Mouse (Mus musculus) liver, embryonic 14.5 days (tissue): ENCODE results near the gene Trip12. TPM values are rescaled to one million over a fixed set of nuclear protein-coding genes. Genes with fewer than 3 reads are reported as not detected.

Experiments
- ATAC-seq: fragments of 200-750 bp; cut with Nextera tagmentation; 2 replicates; pipeline ENCODE4 v1.8.0; 2017; ENCODE audit warnings: moderate number of reproducible peaks, mild to moderate bottlenecking, moderate library complexity; ENCODE audit not compliant: insufficient read depth
- DNase-seq, 3 experiments: peaks; one replicate each; pipeline ENCODE4 v3.0.0-alpha.2; 2012 to 2013; ENCODE audit warnings: low read depth in 3 of 3, low spot score in 3 of 3
- H3K27ac ChIP-seq: fragments of 300-500 bp; sonication (generic); 2 replicates; pipeline ENCODE4 v1.5.1; 2014; ENCODE audit warnings: moderate library complexity, mild to moderate bottlenecking, control low read depth, inconsistent platforms
- H3K27me3 ChIP-seq: fragments of 300-500 bp; sonication (generic); 2 replicates; pipeline ENCODE4 v1.6.1; 2014; ENCODE audit warnings: mild to moderate bottlenecking, low read length, moderate library complexity; ENCODE audit not compliant: control insufficient read depth, insufficient read depth
- H3K36me3 ChIP-seq: fragments of 300-500 bp; sonication (generic); replicated peaks from 2 replicates; pipeline ENCODE4 v1.6.1; 2014; ENCODE audit warnings: low read depth; ENCODE audit not compliant: control insufficient read depth, insufficient read depth
- H3K4me1 ChIP-seq, 2 experiments: fragments of 200-500 bp in 1 of 2; fragments of 300-500 bp in 1 of 2; sonication (generic) in 1 of 2; replicated peaks; 2 replicates each; pipeline ENCODE4 v1.6.1; 2012 to 2014; ENCODE audit warnings: antibody characterized with exemption in 1 of 2, inconsistent platforms in 1 of 2, low read length in 1 of 2; ENCODE audit not compliant: control insufficient read depth in 2 of 2, insufficient read depth in 2 of 2
- H3K4me2 ChIP-seq: fragments of 300-500 bp; sonication (generic); 2 replicates; pipeline ENCODE4 v1.6.1; 2014; ENCODE audit warnings: low read depth, mild to moderate bottlenecking, control low read depth, moderate library complexity
- H3K4me3 ChIP-seq, 2 experiments: fragments of 200-500 bp in 1 of 2; fragments of 300-500 bp in 1 of 2; sonication (generic) in 1 of 2; 2 replicates each; pipeline ENCODE4 v1.5.1; 2012 to 2014; ENCODE audit warnings: low read depth in 2 of 2, low read length in 2 of 2, mild to moderate bottlenecking in 2 of 2, control low read depth in 1 of 2, inconsistent platforms in 1 of 2, moderate library complexity in 1 of 2; ENCODE audit not compliant: insufficient read depth in 1 of 2
- H3K9ac ChIP-seq: fragments of 300-500 bp; sonication (generic); replicated peaks from 2 replicates; pipeline ENCODE4 v1.6.1; 2014; ENCODE audit warnings: mild to moderate bottlenecking, control low read depth, moderate library complexity
- H3K9me3 ChIP-seq: fragments of 300-500 bp; sonication (generic); 2 replicates; pipeline ENCODE4 v1.6.1; 2016; ENCODE audit warnings: low read length, mixed read lengths; ENCODE audit not compliant: control insufficient read depth
- CTCF ChIP-seq: IDR thresholded peaks from 2 replicates; pipeline ENCODE4 v1.5.1; 2016; ENCODE audit warnings: antibody characterized with exemption, low read depth, control low read depth
- EP300 ChIP-seq: IDR thresholded peaks from 2 replicates; pipeline ENCODE4 v1.6.1; 2016; ENCODE audit warnings: antibody characterized with exemption, low read depth
- WGBS: fragments of 180-500 bp; shearing (Covaris S2); extraction: QIAGEN DNeasy Blood & Tissue Kit; methylation state at CpG from one replicate; pipeline ENCODE4 v1.1.7; 2014; ENCODE audit not compliant: insufficient replicate concordance; 5-methylcytosine and 5-hydroxymethylcytosine counted together
- polyA plus RNA-seq, 2 experiments: library from polyadenylated mRNA; depleted of rRNA in 1 of 2; stranded (reverse) in 1 of 2; unstranded in 1 of 2; fragments of >200 nt; fragmentation: Nextera tagmentation in 1 of 2; extraction: Ambion mirVana in 1 of 2; gene quantifications; 2 replicates each; pipeline versions ENCODE4 v1.2.1 to v1.2.3; 2012 to 2014

The Trip12 gene
- polyA plus RNA-seq, 2 experiments, result 27.9 to 34.5 TPM

- WGBS, result 58% methylated on average over 2 of the region's 2 CpGs
- Histone ChIP-seq H3K9me3 (no peaks in the 10 kb centered on the region), H3K4me2 (no peak overlapping the region), H3K27me3 (no peaks in the 10 kb centered on the region), H3K4me1 (0 out of 4 replicates have a peak, but pooled peaks cover 0 to 3% of the 10 kb centered on the region in 2 experiments), H3K4me3 (no peak overlapping the region), H3K9ac (no peak overlapping the region), H3K27ac (no peak overlapping the region), H3K36me3 (no peaks in the 10 kb centered on the region)
- ATAC-seq, result 0 out of 2 replicates have a peak, but pooled peaks have one; percentile 8
- TF ChIP-seq CTCF (no peak), EP300 (no peak)
- no peak for DNase-seq
Measured at GRCm38 (mm10) chr1:84877590-84877989, 37.3 kb upstream of the Trip12 start.

- no peak for DNase-seq
- H3K4me1 ChIP-seq, result peaks cover 4 to 12% of the 10 kb centered on the region in 2 experiments; a peak in 2 of 4 replicates
- H3K36me3 ChIP-seq, result no peaks in the 10 kb centered on the region
- TF ChIP-seq CTCF (no peak), EP300 (no peak)
- H3K27me3 ChIP-seq, result no peaks in the 10 kb centered on the region
- H3K9me3 ChIP-seq, result no peaks in the 10 kb centered on the region
- H3K27ac ChIP-seq, result no peak overlapping the region
- WGBS, result 48% methylated on average over 4 of the region's 4 CpGs
- ATAC-seq, result no peak
- H3K4me3 ChIP-seq, result no peak overlapping the region
- no peak overlapping the region for H3K4me2 ChIP-seq
- H3K9ac ChIP-seq, result no peak overlapping the region
Measured at GRCm38 (mm10) chr1:84872939-84873338, 32.6 kb upstream of the Trip12 start.

GRCm38 (mm10) chr1:84872105-84872504 is 31.8 kb upstream of the Trip12 start:
- no peaks in the 10 kb centered on the region for H3K9me3 ChIP-seq
- peak; percentile 48; the same call in 1 of the 2 replicates for ATAC-seq
- H3K4me1 ChIP-seq, result peaks cover 4 to 12% of the 10 kb centered on the region in 2 experiments; a peak in 2 of 4 replicates
- TF ChIP-seq CTCF (no peak), EP300 (no peak)
- no peak overlapping the region for H3K4me3 ChIP-seq
- H3K4me2 ChIP-seq, result no peak overlapping the region
- WGBS, result 58% methylated on average over 3 of the region's 3 CpGs
- no peak overlapping the region for H3K9ac ChIP-seq
- H3K36me3 ChIP-seq, result no peaks in the 10 kb centered on the region
- H3K27ac ChIP-seq, result no peak overlapping the region
- H3K27me3 ChIP-seq, result no peaks in the 10 kb centered on the region
- DNase-seq, result no peak

GRCm38 (mm10) chr1:84871131-84871530 is 30.8 kb upstream of the Trip12 start:
- Histone ChIP-seq H3K36me3 (no peaks in the 10 kb centered on the region), H3K27ac (no peak overlapping the region), H3K4me1 (peaks cover 4 to 12% of the 10 kb centered on the region in 2 experiments; a peak in 2 of 4 replicates), H3K27me3 (no peaks in the 10 kb centered on the region), H3K4me2 (no peak overlapping the region), H3K4me3 (no peak overlapping the region), H3K9me3 (no peaks in the 10 kb centered on the region), H3K9ac (no peak overlapping the region)
- ATAC-seq, result no peak
- WGBS, result 50% methylated on average over 6 of the region's 6 CpGs
- DNase-seq, result no peak
- TF ChIP-seq CTCF, result no peak

- ATAC-seq (0 out of 2 replicates have a peak, but pooled peaks have one; percentile 40), DNase-seq (no peak)
- Histone ChIP-seq H3K36me3 (no peaks in the 10 kb centered on the region), H3K4me1 (peaks cover 4 to 14% of the 10 kb centered on the region in 2 experiments; a peak in 2 of 4 replicates), H3K27ac (no peak overlapping the region), H3K9ac (no peak overlapping the region), H3K9me3 (no peaks in the 10 kb centered on the region), H3K27me3 (no peaks in the 10 kb centered on the region), H3K4me2 (peak overlapping the region; percentile 25; the same call in 1 of the 2 replicates), H3K4me3 (no peak overlapping the region)
- 19% methylated on average over 7 of the region's 7 CpGs for WGBS
- TF ChIP-seq CTCF, result peak; percentile 22; the same call in 1 of the 2 replicates
- TF ChIP-seq EP300, result no peak
Measured at GRCm38 (mm10) chr1:84869498-84869897, 29.2 kb upstream of the Trip12 start.
